Mouse (Mus musculus): Measurements from ENCODE around the gene Foxf1. TPM values are rescaled to one million over a fixed set of nuclear protein-coding genes. Genes with fewer than 3 reads are reported as not detected.

The Foxf1 gene
- polyA plus RNA-seq, 1 experiment from 2014 or later: 2.8 TPM

DNA sequence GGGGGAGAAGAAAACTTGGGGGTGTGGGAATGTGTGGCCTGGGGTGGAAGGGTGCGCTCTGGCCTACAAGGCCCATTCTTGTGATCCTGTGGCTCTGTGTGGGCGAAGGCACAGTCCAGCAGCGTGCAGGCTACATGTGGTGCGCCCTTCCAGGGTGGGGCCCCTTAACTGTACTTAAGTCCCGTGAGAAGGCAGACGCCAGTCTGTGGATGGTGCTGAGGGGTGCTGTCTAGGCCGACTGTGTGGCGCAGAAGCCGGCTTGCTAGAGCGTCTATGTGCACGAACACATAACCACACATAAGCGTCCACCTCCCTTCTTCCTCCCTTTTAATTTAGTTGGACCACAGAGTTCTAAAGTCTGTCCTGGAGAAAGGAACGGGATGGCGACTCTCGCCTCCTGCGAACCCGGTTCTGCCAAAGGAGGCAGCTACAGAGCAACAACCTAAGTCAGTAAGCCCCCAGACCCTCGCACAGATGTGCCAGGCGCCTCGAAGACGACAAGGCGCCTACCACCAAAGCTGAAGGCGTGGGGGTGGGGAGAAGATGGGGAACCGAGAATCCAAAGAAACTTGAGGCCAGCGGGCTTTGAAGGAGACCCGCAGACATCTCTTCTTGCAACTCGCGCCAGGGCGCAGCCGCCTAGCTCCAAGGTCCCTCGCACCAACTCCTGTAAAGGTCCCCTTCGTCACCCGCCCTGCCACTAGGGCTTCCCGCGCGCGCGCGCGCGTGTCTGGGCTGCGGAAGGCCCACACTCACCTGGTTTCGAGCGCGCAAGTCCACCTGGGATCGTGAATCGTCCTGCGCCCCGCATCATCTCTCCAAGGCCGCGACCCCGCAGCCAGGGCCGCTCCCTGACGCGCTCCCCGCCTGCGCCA is 1.7 kb upstream of the Foxf1 start:
- WGBS (ENCODE audit: insufficient replicate concordance): 2% methylated on average over 57 of the region's 57 CpGs
- Histone ChIP-seq H3K9me3 (replicated peaks) (no peaks in the 10 kb centered on the region), H3K27me3 (peaks cover 100% of the 10 kb centered on the region), H3K9ac (no peak overlapping the region), H3K27ac (replicated peaks) (no peak overlapping the region; the same call in 1 of the 2 replicates), H3K4me2 (peak overlapping the region; percentile 65), H3K4me1 (replicated peaks) (peaks cover 11% of the 10 kb centered on the region), H3K4me3 (replicated peaks) (peak overlapping the region; percentile 50), H3K36me3 (replicated peaks) (no peaks in the 10 kb centered on the region)
- no peak for ATAC-seq (ENCODE audit: insufficient read depth)

DNA sequence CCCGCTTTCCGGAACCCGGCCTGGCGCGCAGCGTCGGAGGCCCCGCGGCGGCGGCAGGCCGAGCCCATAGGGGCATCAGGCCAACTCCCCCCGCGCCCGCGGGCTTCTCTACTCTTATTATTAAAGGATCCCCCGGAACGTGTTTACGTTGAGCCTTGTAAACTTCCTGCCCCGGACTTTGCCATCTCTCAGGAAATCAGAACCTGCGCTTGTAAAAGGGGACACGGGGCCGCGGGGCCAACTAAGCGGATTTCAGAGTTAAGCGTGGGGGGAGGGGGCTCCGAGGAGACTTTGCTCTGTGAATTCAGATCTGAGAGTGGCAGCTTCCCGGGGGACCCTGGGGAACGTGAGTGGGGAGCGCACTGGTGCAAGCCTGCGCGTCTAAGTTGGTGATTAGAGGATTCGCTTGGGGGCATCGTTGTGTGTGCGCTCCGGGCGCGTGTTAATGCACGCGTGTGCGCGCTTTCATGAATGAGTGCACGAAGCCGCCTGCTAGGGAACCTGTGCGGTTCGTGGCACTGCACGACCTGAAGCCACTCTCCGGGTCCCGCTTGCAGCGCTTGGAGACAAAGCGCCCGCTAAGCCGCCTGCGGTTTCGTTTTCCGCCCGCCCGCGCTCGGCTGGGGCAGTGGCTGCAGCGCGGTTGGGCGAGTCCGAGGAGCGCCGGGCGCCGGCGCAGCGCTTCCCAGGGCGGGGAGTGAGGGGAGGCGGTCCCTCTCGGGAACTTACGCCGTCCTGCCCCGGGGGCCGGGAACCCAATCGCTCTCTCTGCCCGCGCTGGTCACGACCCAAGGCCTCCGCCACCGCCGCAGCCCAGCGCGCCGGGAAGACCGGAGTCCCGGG is 872 bp upstream of the Foxf1 start:
- ATAC-seq (ENCODE audit: insufficient read depth): no peak
- H3K4me3 ChIP-seq (replicated peaks): peak overlapping the region; percentile 50
- H3K9ac ChIP-seq: no peak overlapping the region
- peaks cover 11% of the 10 kb centered on the region for H3K4me1 ChIP-seq (replicated peaks)
- H3K4me2 ChIP-seq: peak overlapping the region; percentile 65
- no peaks in the 10 kb centered on the region for H3K9me3 ChIP-seq (replicated peaks)
- H3K36me3 ChIP-seq (replicated peaks): no peaks in the 10 kb centered on the region
- under 1% methylated on average over 89 of the region's 89 CpGs for WGBS (ENCODE audit: insufficient replicate concordance)
- H3K27me3 ChIP-seq: peaks cover 100% of the 10 kb centered on the region
- no peak overlapping the region for H3K27ac ChIP-seq (replicated peaks)

DNA sequence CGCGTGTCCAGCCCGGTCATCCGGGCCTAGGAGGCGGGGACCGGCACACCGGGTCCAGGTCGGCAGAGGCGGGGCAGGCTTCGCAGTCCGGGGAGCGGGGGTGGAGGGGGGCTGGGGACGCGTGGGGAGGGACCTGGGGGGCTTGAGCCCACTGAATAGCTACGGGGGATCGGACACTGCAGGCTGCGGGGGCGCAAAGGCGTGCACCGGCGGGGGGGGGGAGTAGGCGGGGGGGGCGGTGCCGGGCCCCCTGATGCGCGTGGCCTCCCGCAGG is 313 bp upstream of the Foxf1 start:
- WGBS (ENCODE audit: insufficient replicate concordance): 2% methylated on average over 17 of the region's 27 CpGs
- ATAC-seq (ENCODE audit: insufficient read depth): no peak

DNA sequence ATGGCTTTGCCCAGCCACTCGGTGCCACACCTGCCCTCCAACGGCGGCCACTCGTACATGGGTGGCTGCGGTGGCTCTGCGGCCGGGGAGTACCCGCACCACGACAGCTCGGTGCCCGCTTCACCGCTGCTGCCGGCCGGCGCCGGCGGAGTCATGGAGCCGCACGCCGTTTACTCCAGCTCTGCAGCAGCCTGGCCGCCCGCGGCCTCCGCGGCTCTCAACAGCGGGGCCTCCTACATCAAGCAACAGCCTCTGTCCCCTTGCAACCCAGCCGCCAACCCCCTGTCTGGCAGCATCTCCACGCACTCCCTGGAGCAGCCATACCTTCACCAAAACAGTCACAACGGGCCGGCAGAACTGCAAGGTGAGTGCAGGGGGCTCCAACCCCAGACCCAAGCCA is 825 bp downstream of the Foxf1 start:
- Histone ChIP-seq H3K9me3 (replicated peaks) (no peaks in the 10 kb centered on the region), H3K4me2 (peak overlapping the region; percentile 65; the same call in 1 of the 2 replicates), H3K9ac (no peak overlapping the region), H3K4me3 (replicated peaks) (peak overlapping the region; percentile 50), H3K4me1 (replicated peaks) (peaks cover 11% of the 10 kb centered on the region), H3K27me3 (peaks cover 100% of the 10 kb centered on the region), H3K36me3 (replicated peaks) (no peaks in the 10 kb centered on the region), H3K27ac (replicated peaks) (no peak overlapping the region)
- 3% methylated on average over 30 of the region's 30 CpGs for WGBS (ENCODE audit: insufficient replicate concordance)
- ATAC-seq (ENCODE audit: insufficient read depth): no peak

More for the DNA sequence above, 313 bp upstream of the Foxf1 start:
- peak overlapping the region; percentile 65 for H3K4me2 ChIP-seq
- H3K4me3 ChIP-seq (replicated peaks): peak overlapping the region; percentile 50
- H3K4me1 ChIP-seq (replicated peaks): peaks cover 11% of the 10 kb centered on the region
- no peaks in the 10 kb centered on the region for H3K36me3 ChIP-seq (replicated peaks)
- no peak overlapping the region for H3K27ac ChIP-seq (replicated peaks)
- H3K9me3 ChIP-seq (replicated peaks): no peaks in the 10 kb centered on the region
- no peak overlapping the region for H3K9ac ChIP-seq
- H3K27me3 ChIP-seq: peaks cover 100% of the 10 kb centered on the region

DNA sequence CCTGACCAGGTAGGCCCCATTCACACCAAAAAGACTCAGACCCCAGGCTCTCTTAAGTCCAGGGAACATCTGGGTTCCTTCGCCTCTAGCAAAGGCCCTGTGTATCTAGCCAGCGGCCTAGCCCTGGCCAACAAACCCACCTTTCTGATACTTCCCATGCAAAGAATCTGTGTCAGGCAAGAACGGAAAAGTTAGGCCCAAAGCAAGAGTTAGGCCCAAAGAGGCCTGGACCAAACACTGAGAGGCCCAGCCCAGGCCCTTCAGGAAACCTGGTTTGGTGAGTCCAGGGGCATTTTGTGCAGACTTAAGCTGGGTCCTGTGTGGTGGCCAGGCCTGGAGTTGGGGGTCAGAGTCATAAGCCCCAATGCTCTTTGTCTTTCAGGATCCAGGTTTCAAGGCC is 1.4 kb downstream of the Foxf1 start:
- peak overlapping the region; percentile 50; the same call in 1 of the 2 replicates for H3K4me3 ChIP-seq (replicated peaks)
- WGBS (ENCODE audit: insufficient replicate concordance): 35% methylated on average over 3 of the region's 3 CpGs
- H3K36me3 ChIP-seq (replicated peaks): no peaks in the 10 kb centered on the region
- H3K4me2 ChIP-seq: no peak overlapping the region
- H3K9me3 ChIP-seq (replicated peaks): no peaks in the 10 kb centered on the region
- H3K9ac ChIP-seq: no peak overlapping the region
- no peak for ATAC-seq (ENCODE audit: insufficient read depth)
- H3K27ac ChIP-seq (replicated peaks): no peak overlapping the region
- peaks cover 11% of the 10 kb centered on the region for H3K4me1 ChIP-seq (replicated peaks)
- peaks cover 100% of the 10 kb centered on the region for H3K27me3 ChIP-seq

DNA sequence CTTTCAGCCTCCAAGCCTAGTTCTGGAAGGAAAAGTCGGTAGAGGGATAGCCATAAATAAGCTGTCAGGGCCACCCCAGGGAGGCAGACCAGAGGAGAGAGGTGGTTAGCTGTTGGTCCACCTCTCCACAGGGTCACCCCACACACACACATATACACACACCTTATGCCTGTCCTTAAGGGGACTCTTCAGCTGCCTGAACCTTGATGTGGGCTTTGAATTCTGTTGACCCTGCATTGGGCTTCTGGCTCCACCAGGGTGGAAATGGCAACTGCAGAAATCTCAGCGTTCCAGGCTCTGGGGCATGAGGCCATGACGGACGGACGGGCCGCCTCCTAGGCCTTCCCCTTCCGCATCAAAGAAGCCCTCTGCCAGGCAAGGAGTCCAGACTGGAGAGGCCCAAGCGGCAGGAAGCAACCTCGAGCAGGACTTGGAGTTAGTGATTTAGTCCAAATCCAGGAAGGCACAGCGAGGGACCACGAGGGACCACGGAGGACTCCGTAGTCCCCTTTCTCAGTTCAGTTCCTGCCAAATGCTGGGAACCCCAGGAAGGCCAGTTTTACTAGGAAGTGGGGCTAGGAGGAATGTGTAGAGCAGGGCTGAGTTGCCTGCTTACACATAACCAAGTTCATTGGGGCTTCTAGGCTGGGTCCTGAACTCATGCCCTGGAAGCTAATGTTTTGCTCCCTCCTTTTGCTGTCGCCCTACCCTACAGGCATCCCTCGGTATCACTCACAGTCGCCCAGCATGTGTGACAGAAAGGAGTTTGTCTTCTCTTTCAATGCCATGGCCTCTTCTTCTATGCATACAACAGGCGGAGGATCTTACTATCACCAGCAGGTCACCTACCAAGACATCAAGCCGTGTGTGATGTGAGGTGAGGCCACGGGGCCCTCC is 2.1 kb downstream of the Foxf1 start:
- Histone ChIP-seq H3K36me3 (replicated peaks) (no peaks in the 10 kb centered on the region), H3K4me3 (replicated peaks) (peak overlapping the region; percentile 50), H3K4me1 (replicated peaks) (peaks cover 11% of the 10 kb centered on the region), H3K9ac (no peak overlapping the region), H3K27me3 (peaks cover 100% of the 10 kb centered on the region), H3K27ac (replicated peaks) (no peak overlapping the region), H3K4me2 (no peak overlapping the region), H3K9me3 (replicated peaks) (no peaks in the 10 kb centered on the region)
- ATAC-seq (ENCODE audit: insufficient read depth): no peak
- 20% methylated on average over 19 of the region's 19 CpGs for WGBS (ENCODE audit: insufficient replicate concordance)

DNA sequence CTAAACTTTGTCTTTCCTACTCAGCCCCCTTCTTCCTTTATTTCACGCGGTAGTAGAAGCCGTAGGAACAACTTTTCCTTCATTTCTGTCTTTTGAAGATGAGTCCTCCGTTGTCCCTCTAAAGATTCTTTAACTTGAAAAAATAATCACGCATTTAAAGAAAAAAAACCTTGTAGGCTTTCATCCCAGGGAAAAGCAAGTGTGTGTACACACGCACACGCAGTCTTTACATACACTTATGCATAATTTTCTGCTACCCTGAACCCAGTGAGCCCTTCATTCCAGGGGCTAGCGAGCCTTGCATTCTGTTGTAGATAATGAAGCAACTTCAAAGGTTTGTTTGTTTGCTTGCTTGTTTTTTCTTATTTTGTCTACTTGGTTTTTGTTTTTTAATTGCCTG is 4.1 kb downstream of the Foxf1 start:
- Histone ChIP-seq H3K27ac (replicated peaks) (no peak overlapping the region), H3K4me1 (replicated peaks) (peaks cover 5% of the 10 kb centered on the region), H3K4me2 (no peak overlapping the region), H3K36me3 (replicated peaks) (no peaks in the 10 kb centered on the region), H3K9ac (no peak overlapping the region), H3K27me3 (peaks cover 100% of the 10 kb centered on the region), H3K4me3 (replicated peaks) (no peak overlapping the region), H3K9me3 (replicated peaks) (no peaks in the 10 kb centered on the region)
- no peak for ATAC-seq (ENCODE audit: insufficient read depth)
- 17% methylated on average over 8 of the region's 8 CpGs for WGBS (ENCODE audit: insufficient replicate concordance)

DNA sequence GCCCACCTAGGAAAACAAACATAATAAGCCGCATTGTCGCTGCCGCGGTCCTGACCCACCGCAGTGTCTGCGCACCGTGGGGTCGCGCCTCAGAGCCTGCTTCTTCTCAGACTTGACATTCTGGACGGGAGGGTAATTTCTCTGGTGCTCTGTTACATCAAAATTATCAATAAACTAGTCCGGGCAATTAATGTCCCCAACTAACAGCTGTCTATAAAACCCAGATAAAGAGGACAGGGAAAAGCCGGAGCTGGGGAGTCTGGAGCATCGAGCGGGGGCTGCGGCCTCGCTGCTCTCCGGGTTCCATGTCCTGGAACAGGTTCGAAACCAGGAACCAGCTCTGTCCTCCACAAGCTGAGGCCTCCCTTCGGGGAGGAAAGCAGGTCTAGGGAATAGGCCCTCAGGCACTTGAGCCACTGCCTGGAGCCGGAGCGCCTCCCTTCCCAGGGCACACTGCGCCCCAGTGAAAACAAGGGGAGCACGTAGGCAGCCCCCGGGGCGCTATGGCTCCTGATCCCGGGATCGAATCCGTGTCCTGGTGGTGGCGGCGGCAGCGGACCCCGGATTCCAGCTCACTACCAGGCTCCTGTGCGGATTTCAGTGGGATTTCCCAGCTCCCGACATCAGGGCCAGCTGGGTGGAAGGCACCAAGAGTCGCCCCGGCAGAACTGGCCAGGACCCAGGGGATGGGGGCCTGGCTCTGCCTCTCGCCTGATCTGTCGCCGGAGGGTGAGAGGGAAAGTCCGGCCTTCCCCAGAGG is 4.9 kb downstream of the Foxf1 start:
- Histone ChIP-seq H3K27me3 (peaks cover 100% of the 10 kb centered on the region), H3K9ac (no peak overlapping the region), H3K4me2 (no peak overlapping the region), H3K4me3 (replicated peaks) (no peak overlapping the region), H3K4me1 (replicated peaks) (peaks cover 5% of the 10 kb centered on the region), H3K27ac (replicated peaks) (no peak overlapping the region), H3K36me3 (replicated peaks) (no peaks in the 10 kb centered on the region), H3K9me3 (replicated peaks) (no peaks in the 10 kb centered on the region)
- ATAC-seq (ENCODE audit: insufficient read depth): no peak
- WGBS (ENCODE audit: insufficient replicate concordance): 13% methylated on average over 40 of the region's 40 CpGs

DNA sequence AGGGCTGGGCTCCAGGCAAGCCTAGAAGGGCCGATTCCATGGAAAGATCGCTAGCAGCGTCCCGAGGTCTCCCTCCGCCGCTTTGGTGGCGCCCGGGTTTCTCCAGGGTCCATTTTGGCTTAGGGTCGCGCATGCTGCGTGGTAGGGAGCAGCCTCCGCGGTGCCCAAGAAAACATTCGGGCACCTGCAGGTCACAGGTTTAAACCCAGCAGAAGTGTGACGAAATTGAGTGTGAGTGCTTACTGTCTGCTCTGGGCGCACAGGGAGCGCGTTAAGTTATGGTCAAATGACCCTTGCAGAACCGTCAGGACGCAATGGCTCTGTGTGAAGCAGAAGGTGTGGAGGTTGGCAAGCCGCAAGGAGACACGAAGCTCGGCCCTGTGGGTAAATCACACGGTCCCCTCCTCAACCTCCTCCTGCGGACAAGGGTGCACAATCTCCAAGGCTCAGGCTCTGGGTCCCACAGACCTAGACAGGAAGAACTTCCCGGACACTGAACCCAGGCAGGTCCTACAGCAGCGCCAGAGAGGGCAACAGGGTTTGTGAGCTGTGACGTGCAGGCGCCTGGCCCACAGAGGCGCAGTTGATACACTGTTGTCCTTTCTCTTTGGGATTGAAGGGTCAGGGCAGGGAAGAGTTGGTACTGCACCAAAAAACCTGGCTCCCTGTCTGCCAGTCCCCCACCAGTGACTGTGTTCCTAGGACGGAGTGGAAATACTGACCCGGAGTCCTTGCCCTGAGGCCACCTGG is 5.6 kb downstream of the Foxf1 start:
- H3K4me3 ChIP-seq (replicated peaks): no peak overlapping the region
- no peak overlapping the region for H3K27ac ChIP-seq (replicated peaks)
- H3K4me2 ChIP-seq: no peak overlapping the region
- H3K9ac ChIP-seq: no peak overlapping the region
- WGBS (ENCODE audit: insufficient replicate concordance): 14% methylated on average over 32 of the region's 32 CpGs
- H3K9me3 ChIP-seq (replicated peaks): no peaks in the 10 kb centered on the region
- no peaks in the 10 kb centered on the region; the same call in 1 of the 2 replicates for H3K4me1 ChIP-seq (replicated peaks)
- ATAC-seq (ENCODE audit: insufficient read depth): no peak
- peaks cover 98% of the 10 kb centered on the region for H3K27me3 ChIP-seq
- no peaks in the 10 kb centered on the region for H3K36me3 ChIP-seq (replicated peaks)

DNA sequence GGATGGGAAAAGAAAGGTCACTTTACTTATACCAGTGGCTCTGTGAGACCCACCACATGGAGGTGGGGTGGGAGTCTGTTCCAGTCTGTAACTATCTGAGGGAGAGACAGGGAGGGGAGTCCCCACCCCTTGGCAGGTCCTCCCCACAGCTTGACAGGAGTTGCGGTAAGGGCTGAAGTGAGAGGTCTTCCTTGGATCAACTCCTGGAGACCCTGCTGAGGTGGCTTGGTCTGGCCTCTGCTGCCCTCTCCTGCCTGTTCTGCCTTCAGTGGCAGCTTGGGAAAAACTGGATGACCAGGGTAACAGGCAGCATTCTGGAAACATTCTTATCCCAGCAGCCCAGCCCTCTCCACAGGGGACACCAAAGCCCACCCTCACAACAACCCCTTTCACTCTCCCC is 6.5 kb downstream of the Foxf1 start:
- H3K4me1 ChIP-seq (replicated peaks): no peaks in the 10 kb centered on the region; the same call in 1 of the 2 replicates
- WGBS (ENCODE audit: insufficient replicate concordance): 8% methylated on average over 1 of the region's 1 CpGs
- no peaks in the 10 kb centered on the region for H3K9me3 ChIP-seq (replicated peaks)
- peaks cover 89% of the 10 kb centered on the region for H3K27me3 ChIP-seq
- no peak overlapping the region for H3K4me2 ChIP-seq
- ATAC-seq (ENCODE audit: insufficient read depth): no peak
- no peaks in the 10 kb centered on the region for H3K36me3 ChIP-seq (replicated peaks)
- no peak overlapping the region for H3K27ac ChIP-seq (replicated peaks)
- H3K4me3 ChIP-seq (replicated peaks): no peak overlapping the region
- H3K9ac ChIP-seq: no peak overlapping the region

Data from liver, embryonic 15.5 days (tissue).